ENCODE assay signal across 26 mouse cellular contexts in genomic region chr4:104902836-104903235, GRCm38 (mm10). TPM values are rescaled to one million over a fixed set of nuclear protein-coding genes. Genes with fewer than 3 reads are reported as not detected.
"Had no signal": no experiment of that assay in that cellular context is flagged by ENCODE, and none has a peak within 500 bp of the region (broad histone marks: within the 10 kb centered on the region; RNA-seq: fewer than 3 reads in every experiment).

No protein-coding gene starts in this region.

- H3K27ac ChIP-seq: midbrain, embryonic 10.5 days; midbrain, embryonic 12.5 days; neural tube, embryonic 13.5 days; neural tube, embryonic 15.5 days had no signal

- H3K4me3 ChIP-seq: midbrain, embryonic 10.5 days; midbrain, embryonic 12.5 days; myocyte; neural tube, embryonic 13.5 days; neural tube, embryonic 15.5 days had no signal

- H3K4me2 ChIP-seq: lung, embryonic 14.5 days; midbrain, embryonic 12.5 days; neural tube, embryonic 13.5 days; neural tube, embryonic 15.5 days had no signal

- H3K27me3 ChIP-seq: midbrain, embryonic 12.5 days; neural tube, embryonic 13.5 days; neural tube, embryonic 15.5 days had no signal

- H3K4me1 ChIP-seq: midbrain, embryonic 10.5 days; midbrain, embryonic 12.5 days; neural tube, embryonic 13.5 days; neural tube, embryonic 15.5 days had no signal

- ATAC-seq: midbrain, embryonic 16.5 days had no signal

- H3K9me3 ChIP-seq: midbrain, embryonic 10.5 days; midbrain, embryonic 12.5 days; neural tube, embryonic 13.5 days; neural tube, embryonic 15.5 days had no signal

- DNase-seq: lung, embryonic 14.5 days; lung, postnatal 10 days; lung, postnatal 4 days; midbrain, embryonic 14.5 days; retina, postnatal 1 day; right cerebral cortex, adult 18-20 months; right cerebral cortex, postnatal 25 days; right cerebral cortex, postnatal 4 days; spleen, adult 18-20 months; thymus, adult 18-20 months; thymus, postnatal 14 days; thymus, postnatal 36 days had no signal

- H3K36me3 ChIP-seq: midbrain, embryonic 10.5 days; midbrain, embryonic 12.5 days; neural tube, embryonic 13.5 days; neural tube, embryonic 15.5 days had no signal

- H3K9ac ChIP-seq: lung, embryonic 14.5 days; midbrain, embryonic 12.5 days; neural tube, embryonic 13.5 days; neural tube, embryonic 15.5 days had no signal

RNA-seq across cellular contexts. Expression of gene Fyb2, which starts 10.4 kb away (rescaled TPM):
- total RNA-seq: megakaryocyte, adult 5-6 weeks; megakaryocyte-erythroid progenitor cell, adult 5-6 weeks had no signal
- polyA plus RNA-seq: lung, embryonic 14.5 days; neural tube, embryonic 11.5 days; stomach, embryonic 14.5 days had no signal

RNA-seq across cellular contexts. Expression of gene C8a, which starts 26.6 kb away (rescaled TPM):
- total RNA-seq: megakaryocyte, adult 5-6 weeks; megakaryocyte-erythroid progenitor cell, adult 5-6 weeks had no signal
- polyA plus RNA-seq: lung, embryonic 14.5 days; midbrain, embryonic 10.5 days; midbrain, embryonic 12.5 days; midbrain, embryonic 14.5 days; midbrain, embryonic 16.5 days; myocyte; neural tube, embryonic 11.5 days; neural tube, embryonic 13.5 days; stomach, embryonic 14.5 days; thymus, postnatal 0 days had no signal

RNA-seq across cellular contexts. Expression of gene Gm17662, which starts 45.7 kb away (rescaled TPM):
- total RNA-seq: megakaryocyte, adult 5-6 weeks; megakaryocyte-erythroid progenitor cell, adult 5-6 weeks had no signal
- polyA plus RNA-seq: lung, embryonic 14.5 days; lung, embryonic 16.5 days; midbrain, embryonic 10.5 days; midbrain, embryonic 12.5 days; midbrain, embryonic 14.5 days; midbrain, embryonic 16.5 days; myocyte; neural tube, embryonic 11.5 days; neural tube, embryonic 13.5 days; neural tube, embryonic 15.5 days; small intestine, adult 2 months; stomach, embryonic 14.5 days; stomach, embryonic 16.5 days; thymus, postnatal 0 days had no signal
